8 mouse cellular contexts compared by ENCODE assay signal in the genomic region with DNA sequence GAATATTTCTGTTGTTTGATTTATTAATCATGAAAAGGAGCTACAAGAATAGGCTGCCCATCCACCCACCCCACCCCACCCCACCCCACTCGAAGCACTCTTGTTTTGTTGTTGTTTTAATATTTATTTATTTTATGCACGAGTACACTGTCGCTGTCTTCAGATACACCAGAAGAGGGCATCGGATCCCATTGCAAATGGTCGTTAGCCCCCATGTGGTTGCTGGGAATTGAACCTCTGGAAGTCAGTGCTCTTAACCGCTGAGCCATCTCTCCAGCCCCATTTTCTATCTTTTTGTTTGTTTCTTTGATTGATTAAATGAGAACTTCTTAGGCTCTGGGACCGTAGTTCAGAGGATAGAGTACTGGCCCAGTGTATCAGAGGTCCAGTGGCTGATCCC. TPM values are rescaled to one million over a fixed set of nuclear protein-coding genes. Genes with fewer than 3 reads are reported as not detected.
DNase-seq lines count a peak whose midpoint lies in the region; ATAC-seq and TF ChIP-seq lines count a peak whose summit lies in the region.

No protein-coding gene starts in this region.

- ATAC-seq in heart, embryonic 13.5 days (ENCODE audit: extremely low read depth, insufficient number of reproducible peaks, low FRiP score, low TSS enrichment) = no peak
- no peak for ATAC-seq in heart, embryonic 12.5 days (ENCODE audit: insufficient number of reproducible peaks, low FRiP score)
- ATAC-seq in kidney, postnatal 0 days (replicated peaks; ENCODE audit: low FRiP score, low read depth) = no peak

- H3K4me2 ChIP-seq in heart, embryonic 13.5 days = 0 out of 2 replicates have a peak overlapping the region, but pooled peaks have one; percentile 94
- H3K4me2 ChIP-seq in heart, embryonic 12.5 days = no peak overlapping the region
- no peak overlapping the region for H3K4me2 ChIP-seq in kidney, postnatal 0 days (ENCODE audit: low read length)

- no peak overlapping the region for H3K27ac ChIP-seq in heart, embryonic 13.5 days (replicated peaks)
- no peak overlapping the region for H3K27ac ChIP-seq in heart, embryonic 12.5 days (ENCODE audit: poor library complexity, severe bottlenecking)
- no peak overlapping the region for H3K27ac ChIP-seq in kidney, postnatal 0 days

- no peak overlapping the region for H3K9ac ChIP-seq in heart, embryonic 13.5 days
- H3K9ac ChIP-seq in heart, embryonic 12.5 days = no peak overlapping the region
- no peak overlapping the region for H3K9ac ChIP-seq in kidney, postnatal 0 days (ENCODE audit: low read depth, low read length)

- DNase-seq in 3T3-L1 (ENCODE audit: low read depth, low spot score) (peak; percentile 73), NIH3T3 (ENCODE audit: low read depth) (peak; percentile 74)
- peak; percentile 51 for DNase-seq in kidney, postnatal 0 days (ENCODE audit: low spot score)
- no peak for DNase-seq in testis, postnatal 10 days (ENCODE audit: low spot score)
- DNase-seq in gastrocnemius, postnatal 36 days = no peak
- no peak for DNase-seq in urinary bladder, postnatal 25 days (ENCODE audit: low spot score)

- H3K9me3 ChIP-seq in heart, embryonic 13.5 days = no peaks in the 10 kb centered on the region
- H3K9me3 ChIP-seq in heart, embryonic 12.5 days (replicated peaks) = no peaks in the 10 kb centered on the region
- H3K9me3 ChIP-seq in kidney, postnatal 0 days (replicated peaks; ENCODE audit: low read length) = no peaks in the 10 kb centered on the region

- H3K27me3 ChIP-seq in heart, embryonic 13.5 days (replicated peaks) = no peaks in the 10 kb centered on the region
- no peaks in the 10 kb centered on the region for H3K27me3 ChIP-seq in heart, embryonic 12.5 days (replicated peaks)
- no peaks in the 10 kb centered on the region for H3K27me3 ChIP-seq in kidney, postnatal 0 days (ENCODE audit: insufficient read depth, low read length)

- peak; percentile 66 for TF ChIP-seq CTCF in kidney, postnatal 0 days (IDR thresholded peaks at IDR 0.05; ENCODE audit: low read depth)

- peaks cover 52% of the 10 kb centered on the region for H3K4me1 ChIP-seq in heart, embryonic 13.5 days
- H3K4me1 ChIP-seq in heart, embryonic 12.5 days (replicated peaks) = peaks cover 13% of the 10 kb centered on the region
- H3K4me1 ChIP-seq in kidney, postnatal 0 days (replicated peaks; ENCODE audit: insufficient read depth, low read length) = peaks cover 6% of the 10 kb centered on the region; the same call in 1 of the 2 replicates

- no peaks in the 10 kb centered on the region for H3K36me3 ChIP-seq in heart, embryonic 13.5 days
- no peaks in the 10 kb centered on the region for H3K36me3 ChIP-seq in heart, embryonic 12.5 days
- no peaks in the 10 kb centered on the region for H3K36me3 ChIP-seq in kidney, postnatal 0 days (ENCODE audit: insufficient read depth, low read length)

- intact Hi-C loops in gastrocnemius, postnatal 36 days (cut with DNase I) = loop anchor here (2.0 kb wide), 1 partner anchor 145 kb away; no protein-coding TSS in a partner anchor

- no peak overlapping the region for H3K4me3 ChIP-seq in heart, embryonic 13.5 days
- no peak overlapping the region for H3K4me3 ChIP-seq in heart, embryonic 12.5 days
- H3K4me3 ChIP-seq in kidney, postnatal 0 days (replicated peaks; ENCODE audit: low read depth, low read length) = no peak overlapping the region

- 11% methylated on average over 7 of the region's 7 CpGs for WGBS in heart, embryonic 13.5 days
- WGBS in heart, embryonic 12.5 days = 19% methylated on average over 7 of the region's 7 CpGs
- 15% methylated on average over 7 of the region's 7 CpGs for WGBS in kidney, postnatal 0 days

RNA-seq across cellular contexts. Expression of gene Chsy1, which starts 1.4 kb away (rescaled TPM):
- polyA plus RNA-seq in heart, embryonic 13.5 days (2015; fragmentation: Nextera tagmentation; extraction: Ambion mirVana) = 11.7 and 13.2 TPM in 2 replicates
- polyA plus RNA-seq in heart, embryonic 12.5 days (2016; fragmentation: Nextera tagmentation; extraction: Ambion mirVana) = 13.3 and 15.5 TPM in 2 replicates
- 12.0 and 12.2 TPM in 2 replicates for polyA plus RNA-seq in kidney, postnatal 0 days (2015; fragmentation: Nextera tagmentation; extraction: Ambion mirVana)
- total RNA-seq in gastrocnemius, postnatal 36 days (2021) = 1 to 10 TPM; 2.9 to 3.4 TPM

RNA-seq across cellular contexts. Expression of gene Selenos, which starts 28.5 kb away (rescaled TPM):
- polyA plus RNA-seq in heart, embryonic 13.5 days (2015; fragmentation: Nextera tagmentation; extraction: Ambion mirVana) = 66.1 and 74.9 TPM in 2 replicates
- polyA plus RNA-seq in heart, embryonic 12.5 days (2016; fragmentation: Nextera tagmentation; extraction: Ambion mirVana) = 70.2 and 70.7 TPM in 2 replicates
- polyA plus RNA-seq in kidney, postnatal 0 days (2015; fragmentation: Nextera tagmentation; extraction: Ambion mirVana) = 140 and 145 TPM in 2 replicates
- 10 to 100 TPM; 20.3 to 28.4 TPM for total RNA-seq in gastrocnemius, postnatal 36 days (2021)

RNA-seq across cellular contexts. Expression of gene Snrpa1, which starts 49.1 kb away (rescaled TPM):
- polyA plus RNA-seq in heart, embryonic 13.5 days (2015; fragmentation: Nextera tagmentation; extraction: Ambion mirVana) = 98.1 and 106 TPM in 2 replicates
- polyA plus RNA-seq in heart, embryonic 12.5 days (2016; fragmentation: Nextera tagmentation; extraction: Ambion mirVana) = 113 and 114 TPM in 2 replicates
- polyA plus RNA-seq in kidney, postnatal 0 days (2015; fragmentation: Nextera tagmentation; extraction: Ambion mirVana) = 114 and 127 TPM in 2 replicates
- 10 to 100 TPM; 16.8 to 19.0 TPM for total RNA-seq in gastrocnemius, postnatal 36 days (2021)

Comparison
In these comparisons a context has a peak if more than half of its experiments do, and no peak if none do; other contexts are left out.
1. DNase-seq: peak in 3T3-L1 (single experiment), NIH3T3 (single experiment) and kidney, postnatal 0 days (single experiment); none in testis, postnatal 10 days (single experiment), gastrocnemius, postnatal 36 days (0 of 2) and urinary bladder, postnatal 25 days (single experiment).